Mouse (Mus musculus) heart, postnatal 0 days (tissue): ENCODE measurements around the gene Bola3.

Experiments used
- CTCF ChIP-seq: IDR thresholded peaks from 2 replicates; pipeline ENCODE4 v1.5.1; 2016; ENCODE audit warnings: antibody characterized with exemption, control low read depth, low read depth
- EP300 ChIP-seq: IDR thresholded peaks from 2 replicates; pipeline ENCODE4 v1.6.1; 2016; ENCODE audit warnings: antibody characterized with exemption, low read depth

- TF ChIP-seq CTCF (no peak), EP300 (no peak)
Measured at GRCm38 (mm10) chr6:83397728-83398127, 48.8 kb downstream of the Bola3 start.
